Mouse (Mus musculus) thymus, postnatal 4 days (tissue): ENCODE results near the gene Josd2.

Experiments
- DNase-seq: peaks from one replicate; pipeline ENCODE4 v3.0.0; 2021

Josd2 gene

DNA sequence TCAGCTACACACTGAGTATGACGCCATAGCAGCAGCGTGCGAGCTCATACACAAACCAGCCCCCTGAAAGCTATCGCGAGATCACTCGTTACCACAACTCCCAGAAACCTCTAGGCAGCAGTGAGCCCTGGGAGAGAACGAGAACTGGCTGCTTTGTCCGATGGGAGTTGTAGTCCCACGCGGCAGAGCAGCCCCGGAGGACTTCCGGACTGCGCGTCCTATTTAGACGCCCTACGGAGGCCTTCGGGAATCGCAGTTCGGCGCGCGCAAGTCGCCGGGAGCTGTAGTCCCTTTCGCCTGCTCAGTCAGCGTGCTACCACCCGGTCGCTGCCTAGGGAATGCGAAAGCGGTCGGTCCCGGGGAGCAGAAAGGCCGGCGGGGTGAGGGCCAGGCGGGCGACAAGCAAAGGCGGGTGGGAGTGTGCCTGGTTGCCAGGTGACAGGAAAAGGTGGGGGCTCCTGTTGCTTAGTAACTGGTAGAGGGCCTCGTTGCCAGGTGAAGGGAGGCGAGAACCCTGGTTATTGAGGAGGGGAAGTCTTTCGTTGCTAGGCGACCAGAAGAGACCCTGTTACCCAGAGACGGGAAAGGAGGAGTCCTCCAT lies at the start of gene Josd2:
Gene Josd2 (plus strand): TSS at position 170 of the 601 bp plus-strand sequence.
- peak; percentile 86 for DNase-seq

DNA sequence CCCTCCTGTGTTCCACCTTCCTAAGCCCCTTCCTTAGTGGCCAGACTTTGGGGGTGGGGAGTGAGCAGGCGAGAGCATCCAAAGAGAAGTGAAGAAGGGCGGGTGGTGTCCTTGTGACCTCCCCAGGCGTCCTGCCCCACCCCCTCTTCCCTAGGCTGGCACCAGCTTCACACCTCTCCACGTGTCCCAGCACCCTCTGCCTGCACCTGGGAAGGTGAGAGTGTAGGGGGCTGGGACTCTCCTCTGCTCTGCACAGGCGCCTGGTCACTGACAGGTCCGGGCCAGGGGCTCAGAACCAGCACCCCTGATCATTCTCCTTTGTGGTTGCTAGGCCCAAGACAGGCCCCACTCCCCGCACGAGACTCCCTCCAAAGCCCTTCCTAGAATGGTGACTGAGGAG lies 40.1 kb upstream of the Josd2 start:
- DNase-seq: no peak

DNA sequence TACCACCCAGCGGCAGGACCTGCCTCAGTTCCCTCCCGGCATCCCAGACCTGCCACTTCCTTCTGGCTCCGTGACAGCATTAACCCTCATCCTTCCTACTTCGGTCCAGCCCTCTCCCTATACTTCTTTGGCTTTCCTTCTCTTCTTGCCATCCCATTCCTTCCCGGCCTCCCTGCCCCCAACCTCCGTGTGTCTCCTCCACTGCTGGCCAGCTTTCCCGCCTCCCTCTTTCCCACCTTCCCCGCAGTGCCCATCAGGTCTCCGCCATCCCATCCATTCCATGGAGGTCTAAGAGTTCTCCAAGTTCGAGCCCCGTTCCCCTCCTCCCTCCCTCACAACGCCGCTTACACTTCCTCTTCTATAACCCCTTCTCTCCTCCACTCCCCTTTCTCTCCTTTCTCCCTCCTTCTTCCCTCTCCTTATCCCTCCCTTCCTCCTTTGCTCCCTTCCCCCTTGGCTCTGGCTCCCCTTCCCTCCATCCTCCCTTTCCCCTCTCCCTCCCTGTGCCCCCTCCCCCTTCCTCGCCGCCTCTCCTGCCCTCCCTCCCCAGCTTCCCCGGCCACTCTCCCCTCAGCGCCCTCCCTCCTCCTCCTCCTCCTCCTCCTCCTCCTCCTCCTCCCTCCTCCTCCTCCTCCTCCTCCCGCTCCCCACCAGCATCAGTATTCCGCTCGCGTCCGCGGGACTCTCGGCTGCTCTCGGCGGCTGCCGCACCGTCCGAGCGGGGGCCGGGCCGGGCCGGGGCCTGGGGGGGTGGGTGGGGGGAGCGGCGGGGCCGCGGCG lies 39.4 kb upstream of the Josd2 start:
- no peak for DNase-seq

DNA sequence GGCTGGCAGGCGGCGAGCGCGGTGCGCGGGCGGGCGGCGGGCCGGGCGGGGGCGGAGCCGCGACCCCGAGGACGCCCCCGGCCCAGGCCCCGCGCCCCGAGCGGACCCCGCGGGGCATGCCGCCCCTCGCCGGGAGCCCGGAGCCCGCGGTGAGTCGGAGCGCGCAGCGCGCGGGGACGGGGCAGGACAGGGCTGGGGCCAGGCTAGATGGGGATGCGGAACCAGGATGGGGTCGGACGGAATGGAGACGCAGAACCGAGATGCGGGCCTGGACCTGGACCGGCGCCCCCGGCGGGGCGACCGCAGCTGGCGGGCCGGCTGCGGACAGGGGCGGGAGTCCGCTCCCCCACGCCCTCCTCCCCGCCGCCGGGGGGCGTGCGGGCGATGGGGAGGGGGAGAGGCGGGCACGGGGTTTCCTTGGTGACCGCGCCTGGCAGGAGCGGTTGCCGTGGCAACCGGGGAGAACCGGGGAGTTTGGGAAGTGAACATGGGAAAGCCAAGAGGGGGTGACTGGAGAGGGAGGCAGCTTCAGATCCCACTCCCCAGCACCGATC lies 38.7 kb upstream of the Josd2 start, which contains the start of gene Lrrc4b:
Gene Lrrc4b (plus strand): TSS at position 51 of the 554 bp plus-strand sequence.
- no peak for DNase-seq

DNA sequence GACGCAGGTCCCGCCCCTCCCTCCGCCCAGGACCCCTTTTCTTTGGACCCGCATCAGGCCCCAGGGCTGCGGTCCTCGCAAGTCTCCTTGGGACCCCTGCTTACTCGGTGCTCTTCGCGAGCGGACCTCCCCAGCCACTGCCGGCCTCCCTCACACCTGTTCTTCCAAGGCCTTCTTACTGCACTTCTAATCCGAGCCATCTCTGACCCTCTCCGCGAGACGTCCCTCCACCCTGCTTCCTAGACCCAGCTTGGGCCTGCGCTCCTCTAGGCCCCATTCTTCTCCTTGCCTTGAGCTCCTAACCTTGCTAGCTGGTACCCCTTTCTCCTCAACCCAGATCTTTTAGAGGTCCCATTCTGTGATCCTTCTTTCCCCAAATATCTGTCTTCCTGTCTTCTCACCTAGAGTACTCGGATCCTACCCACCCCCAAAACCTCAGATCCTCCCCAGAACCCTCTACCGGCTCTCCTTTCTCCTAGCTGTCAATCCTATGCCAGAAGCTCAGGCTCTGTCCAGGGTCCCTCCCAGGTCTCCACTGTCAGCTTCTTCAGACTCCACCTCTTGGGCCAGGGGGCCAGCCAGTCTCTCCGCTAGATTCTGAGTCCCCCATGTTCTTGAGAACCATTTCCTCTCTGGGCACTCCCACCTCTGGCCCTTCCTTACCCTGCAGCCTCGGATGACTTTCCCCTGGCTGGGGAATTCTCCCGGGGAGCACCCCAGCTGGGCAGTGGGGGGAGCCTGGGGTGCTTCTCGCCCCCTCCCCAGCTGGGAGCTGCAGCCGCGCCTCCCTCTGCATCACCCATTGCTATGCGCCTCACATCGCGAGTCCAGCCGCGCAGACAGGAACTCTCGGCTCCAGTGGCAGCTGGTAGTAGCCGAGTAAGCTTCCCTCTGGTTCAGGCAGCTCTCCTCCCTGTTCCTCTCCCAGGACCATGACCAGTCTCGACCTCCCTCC lies 38.0 kb upstream of the Josd2 start:
- DNase-seq: no peak

DNA sequence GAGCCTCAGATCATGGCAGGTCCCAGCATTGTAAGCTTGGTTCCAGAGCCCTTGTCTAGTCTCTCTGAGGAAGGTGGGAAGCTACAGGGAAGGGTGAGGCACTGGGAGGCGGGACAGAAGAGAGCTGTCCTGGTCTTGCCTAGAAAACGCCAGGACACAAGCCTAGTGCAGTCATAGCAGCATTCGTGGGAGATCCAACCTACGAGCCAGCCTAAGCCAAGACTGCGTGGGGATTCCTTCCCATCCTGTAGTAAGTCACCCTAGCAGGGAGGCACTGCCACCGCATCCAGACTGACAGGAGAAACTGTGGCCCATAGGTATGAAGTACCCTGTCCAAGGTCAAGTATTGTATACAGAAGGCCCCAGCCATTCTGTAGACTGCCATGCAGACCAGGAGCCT lies 35.2 kb upstream of the Josd2 start:
- DNase-seq: no peak

DNA sequence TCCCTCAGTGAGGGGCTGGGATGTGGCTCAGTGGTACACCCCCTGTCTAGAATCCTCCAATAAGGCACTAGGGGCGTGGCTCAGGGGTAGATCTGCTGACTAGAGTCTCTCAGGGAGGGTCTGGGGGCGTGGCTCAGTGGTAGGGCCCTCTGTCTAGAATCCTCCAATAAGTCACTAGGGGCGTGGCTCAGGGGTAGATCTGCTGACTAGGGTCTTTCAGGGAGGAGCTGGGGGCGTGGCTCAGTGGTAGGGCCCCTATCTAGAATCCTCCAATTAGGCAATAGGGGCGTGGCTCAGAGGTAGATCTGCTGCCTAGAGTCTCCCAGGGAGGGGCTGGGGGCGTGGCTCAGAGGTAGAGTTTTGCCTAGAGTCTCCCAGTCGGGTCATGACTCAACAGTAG lies 34.4 kb upstream of the Josd2 start:
- peak; percentile 42 for DNase-seq

DNA sequence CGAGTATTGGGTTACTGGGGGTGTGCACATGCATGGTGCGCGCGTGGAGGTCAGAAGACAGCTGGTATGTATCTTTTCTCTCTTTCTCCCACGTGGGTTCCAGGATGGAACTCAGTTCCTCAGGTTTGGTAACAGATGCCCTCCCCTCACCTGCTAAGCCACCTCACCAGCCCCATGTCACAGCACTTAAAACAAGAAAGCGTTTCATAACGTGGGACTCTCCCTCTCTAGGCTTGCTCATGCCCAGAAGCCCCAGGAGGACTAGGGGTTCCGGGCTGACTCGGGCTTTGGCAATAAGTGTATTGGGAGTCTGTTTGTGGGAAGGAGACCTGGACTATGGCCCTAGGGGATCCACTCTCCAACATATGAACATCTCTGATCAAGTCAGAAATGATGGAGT lies 33.7 kb upstream of the Josd2 start:
- DNase-seq: no peak

DNA sequence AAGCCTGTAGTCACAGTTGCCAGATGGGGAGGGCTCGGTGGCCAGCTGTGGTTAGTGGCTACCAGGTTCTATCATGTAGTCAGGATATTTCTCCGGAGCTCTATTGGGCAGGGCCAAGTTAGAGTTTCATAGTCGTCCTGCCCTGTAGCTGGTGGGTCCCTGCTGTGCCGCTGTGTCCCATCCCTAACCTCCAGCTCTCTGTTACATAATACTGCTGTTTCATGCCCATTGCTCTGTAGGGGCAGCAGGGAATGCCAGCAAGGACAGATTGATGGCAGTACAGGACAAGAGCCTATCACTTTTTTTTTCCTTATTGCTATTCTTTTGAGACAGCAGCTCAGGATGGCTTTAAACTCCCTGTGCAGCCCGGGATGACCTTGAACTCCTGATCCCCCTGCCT lies 32.0 kb upstream of the Josd2 start:
- DNase-seq: no peak

DNA sequence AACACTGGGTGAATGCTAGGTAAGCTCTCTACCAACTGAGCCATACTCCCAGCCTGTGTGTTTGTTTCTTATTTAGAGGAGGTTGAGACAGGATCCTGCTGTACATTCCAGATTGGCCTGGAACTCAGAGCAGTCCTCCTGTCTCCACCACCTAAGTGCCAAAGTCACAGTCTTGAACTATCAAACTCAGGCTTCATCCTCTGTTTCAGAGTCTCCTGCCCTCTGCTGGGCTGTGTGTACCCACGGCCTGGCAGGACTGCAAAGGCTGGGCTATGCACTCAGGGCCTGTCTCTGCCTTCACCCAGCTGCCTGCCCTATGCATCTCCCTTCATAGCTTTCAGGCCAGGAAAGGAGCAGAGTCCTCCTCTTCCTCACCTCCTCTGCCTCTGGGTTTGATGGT lies 31.5 kb upstream of the Josd2 start:
- no peak for DNase-seq

DNA sequence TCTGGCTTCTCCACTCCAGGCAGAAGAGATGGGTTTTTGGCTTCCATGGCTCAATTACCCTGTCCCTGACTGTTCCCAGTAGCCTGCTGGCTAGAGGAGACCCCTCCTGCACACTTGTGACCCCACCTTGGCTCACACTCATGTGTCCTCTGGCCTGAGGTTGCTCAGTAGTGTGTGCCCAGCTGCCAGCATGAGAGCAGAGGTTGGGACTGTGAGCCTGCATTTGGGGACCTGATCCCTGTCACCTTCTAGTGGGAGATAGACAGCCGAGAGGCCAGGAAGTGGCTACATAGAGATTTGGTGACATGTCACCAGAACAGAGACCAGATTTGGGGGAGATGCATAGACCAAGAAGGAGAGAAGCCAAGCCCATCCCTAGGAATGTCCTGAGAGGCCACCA lies 30.6 kb upstream of the Josd2 start:
- DNase-seq: no peak

DNA sequence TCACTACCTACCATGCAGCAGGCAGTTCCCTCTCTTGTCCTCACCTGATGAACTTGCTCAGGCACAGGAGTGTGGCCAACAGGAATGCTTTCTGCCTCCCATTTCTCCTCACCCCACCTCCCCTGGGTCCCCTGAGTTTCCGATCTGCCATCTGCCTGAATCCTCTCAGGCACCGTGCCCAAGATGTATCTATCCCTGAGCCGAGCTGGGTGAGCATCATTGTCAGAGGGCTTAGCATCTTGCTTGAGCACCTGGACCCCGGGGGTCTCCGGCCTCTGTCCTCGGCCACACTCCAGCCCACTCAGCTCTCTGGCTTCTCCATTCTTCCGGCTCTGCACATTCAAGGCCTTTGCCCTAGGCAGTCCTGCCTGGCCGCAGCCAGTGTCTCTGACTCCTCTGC lies 29.8 kb upstream of the Josd2 start:
- no peak for DNase-seq

DNA sequence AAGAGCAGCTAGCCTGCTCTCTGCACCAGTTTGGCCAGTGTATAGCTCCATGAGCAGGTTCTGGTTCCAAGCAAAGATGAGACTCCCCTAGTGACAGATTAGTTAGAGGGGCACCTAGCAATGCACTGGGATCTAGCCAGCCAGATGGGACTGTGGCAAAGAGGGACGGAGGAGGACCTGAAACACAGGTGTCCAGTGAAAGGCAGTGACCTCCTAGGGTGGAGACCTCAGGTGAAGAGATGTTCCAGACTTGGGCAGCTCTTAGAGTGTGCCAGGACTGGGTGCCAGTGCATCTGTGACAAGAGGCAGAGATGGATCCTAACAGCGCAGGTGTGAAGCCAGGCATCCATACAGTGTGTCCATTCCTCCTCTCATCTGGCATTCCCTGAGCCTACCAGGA lies 28.1 kb upstream of the Josd2 start:
- DNase-seq: no peak

DNA sequence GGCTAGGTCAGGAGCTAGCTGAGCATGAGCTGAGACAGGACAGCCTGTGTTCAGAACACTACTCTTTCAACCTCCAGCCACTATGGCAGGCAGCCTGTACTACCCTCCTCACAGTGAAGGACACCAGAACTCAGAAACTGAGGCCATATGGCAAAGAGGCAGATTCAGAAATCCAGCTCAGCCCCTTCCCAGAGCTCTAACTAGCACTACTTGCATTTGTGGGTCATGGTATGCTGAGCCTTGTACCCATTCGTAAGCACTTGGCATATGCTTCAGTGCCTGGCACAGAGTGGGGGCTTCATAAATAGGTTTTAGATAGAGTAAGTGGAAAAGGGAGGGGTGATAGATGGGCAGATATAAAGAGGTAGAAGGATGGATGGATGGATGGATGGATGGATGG lies 27.3 kb upstream of the Josd2 start:
- no peak for DNase-seq

DNA sequence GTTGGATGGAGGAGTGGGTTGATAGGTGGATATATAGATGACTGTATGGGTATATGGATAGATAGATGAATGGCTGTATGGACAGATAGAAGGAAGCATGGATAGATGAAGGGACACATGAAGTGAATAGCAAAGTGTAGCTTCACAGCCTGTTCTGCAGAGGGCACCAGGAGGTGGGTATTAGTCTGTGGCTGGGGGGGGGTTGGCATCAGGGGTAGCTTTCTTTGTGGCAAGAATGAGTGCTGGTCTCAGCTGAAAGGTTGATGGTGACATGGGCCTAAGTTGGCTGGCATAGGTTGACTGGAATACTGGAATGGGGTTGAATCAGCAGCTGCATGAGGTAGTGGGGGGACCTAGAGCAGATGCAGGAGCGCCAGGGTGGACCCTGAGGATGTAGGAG lies 26.6 kb upstream of the Josd2 start:
- no peak for DNase-seq

DNA sequence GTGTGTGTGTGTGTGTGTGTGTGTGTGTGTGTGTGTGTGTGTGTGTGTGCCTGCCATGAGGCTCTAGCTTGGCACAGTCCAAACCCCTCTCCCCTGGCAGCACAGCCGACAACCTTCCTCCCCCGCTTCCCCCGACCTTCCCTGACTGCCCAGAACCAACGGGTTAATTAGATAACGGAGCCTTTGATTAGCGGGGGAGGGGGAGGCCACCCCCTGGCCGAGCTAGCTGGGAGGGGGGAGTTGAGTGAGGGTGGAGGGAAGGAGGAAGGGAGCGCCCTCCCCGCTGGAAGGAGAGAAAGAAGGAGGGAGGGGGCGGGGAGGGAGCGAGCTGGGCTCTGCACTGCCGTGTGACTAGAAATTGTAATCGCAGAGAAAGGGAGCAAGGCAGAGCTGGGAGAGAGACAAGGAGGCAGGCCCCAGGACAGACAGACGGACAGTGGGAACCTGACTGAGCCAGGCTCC lies 26.1 kb upstream of the Josd2 start:
- no peak for DNase-seq

DNA sequence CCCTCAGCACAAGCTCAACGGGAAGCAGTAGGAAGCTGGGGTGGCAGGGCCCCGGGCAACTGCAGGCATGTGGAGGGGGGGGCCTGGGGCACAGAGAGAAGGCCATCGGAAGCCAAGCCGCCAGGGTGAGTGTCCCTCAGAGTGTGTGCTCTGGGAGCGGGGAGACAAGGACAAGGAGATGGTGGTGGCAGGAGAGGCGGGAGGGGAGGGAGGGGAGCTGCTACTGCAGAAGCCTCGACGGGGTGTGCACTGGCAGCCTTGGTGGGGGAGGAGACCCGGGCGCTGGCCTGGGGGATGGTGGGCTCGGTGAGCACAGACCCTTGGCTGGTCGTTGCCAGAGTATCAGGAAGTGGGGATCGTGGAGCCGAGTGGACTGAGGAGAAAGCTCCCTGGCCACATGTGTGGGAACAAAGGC lies 25.4 kb upstream of the Josd2 start:
- DNase-seq: no peak

DNA sequence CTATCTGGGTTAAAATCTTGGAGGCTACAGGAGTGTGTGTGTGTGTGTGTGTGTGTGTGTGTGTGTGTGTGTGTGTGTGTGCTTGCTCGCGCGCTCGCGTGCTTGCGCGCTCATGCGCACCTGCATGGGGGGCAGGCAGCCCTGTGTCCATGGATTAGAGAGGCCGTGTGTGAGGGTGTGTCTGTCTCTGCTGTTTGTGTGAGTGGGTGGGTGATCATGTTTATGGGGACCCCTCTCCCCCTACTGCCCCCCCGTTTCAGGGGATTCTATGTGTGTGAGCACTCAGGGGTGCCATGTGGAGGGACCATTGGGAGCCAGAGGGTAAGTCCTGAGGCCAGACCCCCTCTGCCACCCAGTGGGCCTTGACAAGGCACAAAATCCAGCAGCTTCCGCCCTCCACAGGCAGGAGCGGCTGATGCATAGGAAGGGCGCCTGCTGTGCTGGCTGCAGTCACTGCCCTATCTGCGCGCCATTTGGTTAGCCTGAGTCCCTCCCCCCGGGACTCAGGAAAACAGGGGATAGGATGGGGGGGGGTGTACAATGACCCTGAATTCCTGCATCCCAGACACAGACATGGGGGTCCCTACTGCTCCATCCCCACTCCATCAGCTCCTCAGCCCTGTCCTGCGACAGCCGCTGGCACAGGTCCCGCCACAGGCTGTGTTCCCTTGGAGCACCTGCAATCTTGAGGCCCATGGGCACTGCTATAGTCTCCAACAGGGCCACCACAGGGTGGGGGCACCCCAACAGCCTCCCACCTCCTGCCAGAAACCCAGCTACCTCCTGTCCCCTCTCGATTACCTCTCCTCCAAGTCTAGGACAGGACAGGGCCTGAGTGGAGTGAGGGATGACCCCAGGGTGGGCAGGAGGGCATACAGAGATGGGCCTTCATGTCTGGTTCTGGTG lies 24.3 kb upstream of the Josd2 start:
- DNase-seq: no peak

DNA sequence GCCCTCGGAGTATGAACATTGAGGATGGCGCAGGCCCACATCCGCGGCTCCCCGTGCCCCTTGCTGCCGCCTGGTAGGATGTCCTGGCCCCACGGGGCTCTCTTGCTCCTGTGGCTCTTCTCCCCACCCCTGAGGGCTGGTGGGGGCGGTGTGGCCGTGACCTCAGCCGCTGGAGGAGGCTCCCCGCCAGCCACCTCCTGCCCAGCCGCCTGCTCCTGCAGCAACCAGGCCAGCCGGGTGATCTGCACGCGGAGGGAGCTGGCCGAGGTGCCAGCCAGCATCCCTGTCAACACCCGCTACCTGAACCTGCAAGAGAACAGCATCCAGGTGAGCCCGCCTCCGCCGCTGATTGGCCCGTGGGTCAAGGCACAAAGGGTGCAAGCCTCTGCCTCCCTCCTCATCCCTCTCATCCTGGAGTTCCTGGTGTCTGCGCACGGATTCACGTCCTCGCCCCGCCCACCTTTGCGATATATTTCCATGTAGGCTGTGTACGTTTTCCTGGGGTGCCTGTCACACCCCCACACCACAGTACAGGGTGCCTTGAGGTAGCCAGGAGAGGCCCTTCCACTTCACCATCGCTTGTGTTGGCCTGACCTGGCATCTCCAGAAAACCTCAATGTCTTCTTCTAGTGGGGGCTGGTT lies 22.8 kb upstream of the Josd2 start:
- DNase-seq: no peak

DNA sequence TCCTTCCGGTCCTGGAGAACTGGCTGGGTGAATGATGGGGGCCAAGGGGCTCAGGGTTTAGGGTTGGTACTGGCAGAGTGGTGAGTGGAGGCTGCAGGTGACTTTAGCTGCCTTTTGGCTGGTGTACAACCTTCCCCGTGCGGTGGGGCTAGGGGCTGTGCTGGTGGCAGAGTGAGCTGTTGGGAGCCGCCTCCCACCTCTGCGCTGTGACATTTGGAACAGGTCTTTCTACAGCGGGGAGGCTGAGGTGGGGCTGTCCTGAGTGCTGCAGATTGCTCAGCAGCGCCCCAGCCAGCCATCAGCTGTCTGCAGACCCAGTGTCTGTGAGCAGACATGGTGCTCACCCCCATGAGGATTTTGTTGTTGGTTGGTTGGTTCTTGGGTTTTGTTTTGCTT lies 22.3 kb upstream of the Josd2 start:
- no peak for DNase-seq

DNA sequence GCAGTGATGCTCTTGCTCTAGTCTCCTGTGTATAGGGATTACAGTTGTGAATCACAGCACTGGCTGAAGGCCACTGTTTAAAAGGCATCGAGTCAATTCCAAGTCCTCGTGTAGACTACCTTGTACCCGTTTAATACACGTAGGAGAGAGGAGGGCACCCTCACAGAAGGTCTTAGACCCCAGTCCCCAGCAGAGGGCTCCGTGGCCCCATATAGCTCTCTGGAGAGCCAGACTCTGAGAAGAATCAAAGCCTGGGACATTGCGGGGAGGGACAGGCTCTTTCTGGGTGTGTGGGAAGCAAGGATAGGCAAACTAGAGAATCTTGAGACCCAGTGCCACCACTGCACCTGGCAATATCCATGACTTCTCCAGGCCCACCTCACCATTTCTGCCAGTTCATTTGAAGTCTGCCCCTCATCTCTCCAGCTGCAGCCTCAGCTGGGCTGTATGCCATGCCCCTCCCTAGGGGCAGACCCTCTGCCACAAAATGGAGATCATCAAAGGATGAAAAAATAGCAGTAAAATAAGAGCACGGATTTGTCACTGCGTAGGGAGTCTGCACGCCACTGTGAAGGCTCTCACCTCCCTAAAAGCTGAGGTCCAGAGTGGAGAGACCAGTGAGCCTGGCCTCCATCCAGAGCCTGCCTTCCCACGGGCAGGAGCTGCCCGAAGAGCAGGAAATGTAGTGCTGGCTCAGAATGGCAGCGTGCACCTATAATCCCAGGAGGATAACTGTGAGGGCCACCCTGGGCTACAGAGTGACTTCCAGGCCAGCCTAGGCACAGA lies 21.5 kb upstream of the Josd2 start:
- no peak for DNase-seq
